Mouse (Mus musculus): Measurements from ENCODE around the gene Etfbkmt. TPM values are rescaled to one million over a fixed set of nuclear protein-coding genes. Genes with fewer than 3 reads are reported as not detected.

The Etfbkmt gene
- 11.5 and 13.5 TPM in 2 replicates for polyA plus RNA-seq (2015; fragmentation: Nextera tagmentation; extraction: Ambion mirVana)

GRCm38 (mm10) chr6:149139471-149139870, at the start of gene Etfbkmt:
Gene Etfbkmt, plus strand, starts transcription at chr6:149139849.
- Histone ChIP-seq H3K4me2 (no peak within 1 kb of the TSS), H3K27ac (no peak within 1 kb of the TSS)
- WGBS (ENCODE audit: insufficient replicate concordance), result 32% methylated on average over 1 of the region's 1 CpGs

GRCm38 (mm10) chr6:149092406-149092805, 47.2 kb upstream of the Etfbkmt start:
- ATAC-seq (ENCODE audit: low read depth), result no peak
- no peak overlapping the region for H3K9ac ChIP-seq
- H3K9me3 ChIP-seq (replicated peaks), result no peaks in the 10 kb centered on the region
- H3K4me1 ChIP-seq (replicated peaks), result peaks cover 2% of the 10 kb centered on the region; the same call in 1 of the 2 replicates
- H3K4me2 ChIP-seq, result no peak overlapping the region
- no peak for DNase-seq
- 77% methylated on average over 6 of the region's 6 CpGs for WGBS (ENCODE audit: insufficient replicate concordance)
- no peaks in the 10 kb centered on the region for H3K27me3 ChIP-seq
- H3K27ac ChIP-seq, result no peak overlapping the region
- H3K36me3 ChIP-seq, result no peaks in the 10 kb centered on the region
- H3K4me3 ChIP-seq (replicated peaks), result no peak overlapping the region

More at GRCm38 (mm10) chr6:149139471-149139870, at the start of gene Etfbkmt:
- peaks cover 31% of the 10 kb centered on the region for H3K4me1 ChIP-seq (replicated peaks)
- no peaks in the 10 kb centered on the region for H3K27me3 ChIP-seq
- H3K36me3 ChIP-seq, result peaks cover 7% of the 10 kb centered on the region
- no peak for DNase-seq
- ATAC-seq (ENCODE audit: low read depth), result no peak
- H3K4me3 ChIP-seq (replicated peaks), result no peak within 1 kb of the TSS
- H3K9ac ChIP-seq, result no peak within 1 kb of the TSS
- H3K9me3 ChIP-seq (replicated peaks), result no peaks in the 10 kb centered on the region

DNA sequence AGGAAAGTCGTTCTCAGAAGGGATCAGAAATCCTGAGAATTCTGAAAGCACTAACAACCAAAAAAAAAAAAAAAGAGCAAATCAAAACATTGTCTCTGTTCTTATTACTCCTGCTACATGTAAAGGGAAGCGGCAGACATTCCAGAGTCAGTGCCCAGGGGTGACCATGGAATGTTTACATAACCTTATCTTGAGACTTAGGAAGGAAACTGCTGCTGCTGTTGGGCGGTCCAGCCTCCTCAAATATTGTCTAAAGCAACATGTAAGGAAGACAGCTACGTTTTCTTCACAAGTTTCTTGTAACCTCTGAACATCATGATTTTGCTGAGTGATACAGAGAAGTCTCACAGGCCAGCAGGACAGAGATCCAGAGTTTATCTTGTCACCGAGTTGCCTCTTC, 46.2 kb upstream of the Etfbkmt start:
- DNase-seq (no peak), ATAC-seq (ENCODE audit: low read depth) (no peak)
- 26% methylated on average over 5 of the region's 5 CpGs for WGBS (ENCODE audit: insufficient replicate concordance)
- H3K4me1 ChIP-seq (replicated peaks), result peaks cover 2% of the 10 kb centered on the region; the same call in 1 of the 2 replicates
- no peak overlapping the region for H3K9ac ChIP-seq
- no peak overlapping the region for H3K27ac ChIP-seq
- H3K9me3 ChIP-seq (replicated peaks), result no peaks in the 10 kb centered on the region
- no peak overlapping the region for H3K4me3 ChIP-seq (replicated peaks)
- no peaks in the 10 kb centered on the region for H3K27me3 ChIP-seq
- no peak overlapping the region for H3K4me2 ChIP-seq
- no peaks in the 10 kb centered on the region for H3K36me3 ChIP-seq

DNA sequence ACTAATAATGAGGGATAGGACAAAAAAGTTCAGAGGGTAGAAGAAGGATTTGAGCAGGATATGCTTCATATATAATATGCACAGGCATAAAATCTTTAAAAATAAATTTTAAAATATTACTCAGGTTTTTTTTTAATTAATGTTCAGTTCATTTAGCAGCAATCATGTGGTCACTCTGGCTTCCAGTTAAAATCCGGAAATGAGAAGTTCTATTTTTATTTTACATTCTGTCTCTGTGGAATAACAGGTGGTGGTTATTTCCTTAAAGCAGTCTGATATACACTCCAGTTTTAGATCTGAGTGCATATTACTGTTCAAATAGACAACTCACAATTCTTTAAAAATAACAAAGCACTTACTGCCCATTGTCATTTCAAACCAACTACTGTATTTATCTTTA, 45.1 kb upstream of the Etfbkmt start:
- 33% methylated on average over 1 of the region's 1 CpGs for WGBS (ENCODE audit: insufficient replicate concordance)
- no peak overlapping the region for H3K4me3 ChIP-seq (replicated peaks)
- no peaks in the 10 kb centered on the region for H3K9me3 ChIP-seq (replicated peaks)
- H3K4me1 ChIP-seq (replicated peaks), result peaks cover 2% of the 10 kb centered on the region; the same call in 1 of the 2 replicates
- no peak overlapping the region for H3K9ac ChIP-seq
- no peak for DNase-seq
- no peak for ATAC-seq (ENCODE audit: low read depth)
- H3K4me2 ChIP-seq, result no peak overlapping the region
- H3K27ac ChIP-seq, result no peak overlapping the region
- peaks cover 4% of the 10 kb centered on the region for H3K27me3 ChIP-seq
- H3K36me3 ChIP-seq, result no peaks in the 10 kb centered on the region

DNA sequence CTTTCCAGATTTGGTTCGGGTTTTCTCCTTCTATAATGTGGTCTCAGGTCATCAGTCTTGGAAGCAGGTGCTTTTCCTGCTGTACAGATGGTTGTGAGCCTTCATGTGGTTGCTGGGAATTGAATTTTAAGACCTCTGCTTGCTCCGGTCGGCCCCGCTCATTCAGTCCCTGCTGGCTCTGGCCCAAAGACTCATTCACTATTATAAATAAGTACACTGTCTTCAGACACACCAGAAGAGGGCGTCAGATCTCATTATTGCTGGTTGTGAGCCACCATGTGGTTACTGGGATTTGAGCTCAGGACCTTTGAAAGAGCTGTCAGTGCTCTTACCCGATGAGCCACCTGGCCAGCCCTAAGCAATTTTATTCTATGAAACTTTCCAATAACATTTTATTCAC, 44.3 kb upstream of the Etfbkmt start:
- no peak for ATAC-seq (ENCODE audit: low read depth)
- Histone ChIP-seq H3K9ac (no peak overlapping the region), H3K4me1 (replicated peaks) (peaks cover 2% of the 10 kb centered on the region; the same call in 1 of the 2 replicates), H3K9me3 (replicated peaks) (no peaks in the 10 kb centered on the region), H3K27me3 (peaks cover 11% of the 10 kb centered on the region), H3K27ac (no peak overlapping the region), H3K4me3 (replicated peaks) (no peak overlapping the region), H3K4me2 (no peak overlapping the region), H3K36me3 (no peaks in the 10 kb centered on the region)
- DNase-seq, result no peak
- WGBS (ENCODE audit: insufficient replicate concordance), result 69% methylated on average over 6 of the region's 6 CpGs

- no peak overlapping the region for H3K9ac ChIP-seq
- no peaks in the 10 kb centered on the region for H3K36me3 ChIP-seq
- no peak overlapping the region for H3K4me3 ChIP-seq (replicated peaks)
- WGBS (ENCODE audit: insufficient replicate concordance), result 52% methylated on average over 2 of the region's 2 CpGs
- no peak overlapping the region for H3K4me2 ChIP-seq
- H3K4me1 ChIP-seq (replicated peaks), result peaks cover 2% of the 10 kb centered on the region; the same call in 1 of the 2 replicates
- DNase-seq (no peak), ATAC-seq (ENCODE audit: low read depth) (no peak)
- peaks cover 19% of the 10 kb centered on the region for H3K27me3 ChIP-seq
- H3K9me3 ChIP-seq (replicated peaks), result no peaks in the 10 kb centered on the region
- no peak overlapping the region for H3K27ac ChIP-seq
Observed at GRCm38 (mm10) chr6:149096233-149096632, 43.4 kb upstream of the Etfbkmt start.

GRCm38 (mm10) chr6:149097276-149097675, 42.4 kb upstream of the Etfbkmt start:
- no peaks in the 10 kb centered on the region for H3K9me3 ChIP-seq (replicated peaks)
- WGBS (ENCODE audit: insufficient replicate concordance), result 66% methylated on average over 1 of the region's 1 CpGs
- H3K4me3 ChIP-seq (replicated peaks), result no peak overlapping the region
- no peak overlapping the region for H3K4me2 ChIP-seq
- H3K27ac ChIP-seq, result no peak overlapping the region
- H3K4me1 ChIP-seq (replicated peaks), result peaks cover 2% of the 10 kb centered on the region; the same call in 1 of the 2 replicates
- no peaks in the 10 kb centered on the region for H3K36me3 ChIP-seq
- no peak for ATAC-seq (ENCODE audit: low read depth)
- no peak overlapping the region for H3K9ac ChIP-seq
- peaks cover 29% of the 10 kb centered on the region for H3K27me3 ChIP-seq
- DNase-seq, result no peak

- H3K27me3 ChIP-seq, result peaks cover 43% of the 10 kb centered on the region
- no peak overlapping the region for H3K4me3 ChIP-seq (replicated peaks)
- no peak overlapping the region for H3K4me2 ChIP-seq
Observed at GRCm38 (mm10) chr6:149098993-149099392, 40.7 kb upstream of the Etfbkmt start.

GRCm38 (mm10) chr6:149100174-149101075, 39.2 kb upstream of the Etfbkmt start:
- H3K27me3 ChIP-seq, result peaks cover 47% of the 10 kb centered on the region
- H3K4me2 ChIP-seq, result peak overlapping the region; percentile 67
- WGBS (ENCODE audit: insufficient replicate concordance), result 3% methylated on average over 52 of the region's 52 CpGs
- H3K27ac ChIP-seq, result peak overlapping the region; percentile 74
- peak overlapping the region; percentile 64 for H3K4me3 ChIP-seq (replicated peaks)
- H3K36me3 ChIP-seq, result no peaks in the 10 kb centered on the region
- DNase-seq (no peak), ATAC-seq (ENCODE audit: low read depth) (peak; percentile 52)
- H3K9ac ChIP-seq, result peak overlapping the region; percentile 74
- no peaks in the 10 kb centered on the region for H3K4me1 ChIP-seq (replicated peaks)
- no peaks in the 10 kb centered on the region for H3K9me3 ChIP-seq (replicated peaks)

More at GRCm38 (mm10) chr6:149098993-149099392, 40.7 kb upstream of the Etfbkmt start:
- Histone ChIP-seq H3K4me1 (replicated peaks) (0 out of 2 replicates have a peak, but pooled peaks cover 2% of the 10 kb centered on the region), H3K9me3 (replicated peaks) (no peaks in the 10 kb centered on the region), H3K27ac (no peak overlapping the region), H3K9ac (no peak overlapping the region), H3K36me3 (no peaks in the 10 kb centered on the region)
- ATAC-seq (ENCODE audit: low read depth), result no peak
- no peak for DNase-seq

DNA sequence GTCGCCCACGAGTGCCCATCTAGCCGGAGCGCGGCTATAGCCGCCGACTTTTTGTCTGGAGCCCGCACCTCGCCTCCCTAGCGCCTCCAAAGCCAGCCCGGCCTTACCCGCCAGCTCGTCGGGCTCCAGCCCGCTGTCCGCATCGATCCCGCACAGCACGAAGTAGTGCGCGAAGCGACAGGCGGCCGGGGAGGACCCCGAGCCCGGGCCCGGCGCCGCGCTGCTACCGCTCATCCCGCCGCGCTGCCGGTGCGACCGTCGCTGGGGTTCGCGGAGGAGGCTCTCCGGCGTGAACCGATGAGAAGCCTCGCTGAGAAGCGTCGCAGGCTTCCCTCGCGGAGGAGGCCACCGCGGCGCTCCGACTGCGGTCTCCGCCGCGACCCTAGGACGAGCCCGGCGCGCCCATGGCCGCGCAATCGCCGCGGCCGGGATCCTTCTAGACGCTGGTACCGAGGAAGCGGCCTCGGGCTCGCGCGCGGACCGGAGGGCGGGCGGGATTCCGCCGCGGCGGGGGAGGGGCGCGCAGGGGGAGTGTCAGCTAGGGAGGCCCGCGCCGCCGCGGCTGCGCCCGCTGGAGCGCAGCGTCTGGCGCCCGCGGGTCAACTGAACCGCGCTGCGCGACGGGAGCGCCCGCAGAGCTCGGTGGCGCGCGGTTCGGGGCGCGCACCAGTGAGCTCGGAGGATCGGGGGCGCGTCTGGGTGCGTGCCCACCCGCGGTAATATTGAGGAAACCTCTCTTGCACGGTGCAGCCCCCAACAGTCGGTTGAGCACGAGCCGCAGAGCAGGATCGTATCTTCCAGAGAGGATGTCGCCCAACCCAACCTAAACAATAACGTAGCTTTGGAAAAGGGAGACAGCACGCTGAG, 38.3 kb upstream of the Etfbkmt start, which contains the start of gene Dennd5b:
Gene Dennd5b (minus strand): TSS at position 605 of the 867 bp plus-strand sequence.
- WGBS (ENCODE audit: insufficient replicate concordance), result under 1% methylated on average over 124 of the region's 124 CpGs
- H3K27ac ChIP-seq, result peak within 1 kb of the TSS; percentile 74
- DNase-seq, result no peak
- H3K27me3 ChIP-seq, result peaks cover 47% of the 10 kb centered on the region
- ATAC-seq (ENCODE audit: low read depth), result peak; percentile 77
- H3K36me3 ChIP-seq, result no peaks in the 10 kb centered on the region
- no peaks in the 10 kb centered on the region for H3K4me1 ChIP-seq (replicated peaks)
- H3K4me3 ChIP-seq (replicated peaks), result peak within 1 kb of the TSS; percentile 64
- H3K9ac ChIP-seq, result peak within 1 kb of the TSS; percentile 74
- H3K4me2 ChIP-seq, result peak within 1 kb of the TSS; percentile 67
- H3K9me3 ChIP-seq (replicated peaks), result no peaks in the 10 kb centered on the region

DNA sequence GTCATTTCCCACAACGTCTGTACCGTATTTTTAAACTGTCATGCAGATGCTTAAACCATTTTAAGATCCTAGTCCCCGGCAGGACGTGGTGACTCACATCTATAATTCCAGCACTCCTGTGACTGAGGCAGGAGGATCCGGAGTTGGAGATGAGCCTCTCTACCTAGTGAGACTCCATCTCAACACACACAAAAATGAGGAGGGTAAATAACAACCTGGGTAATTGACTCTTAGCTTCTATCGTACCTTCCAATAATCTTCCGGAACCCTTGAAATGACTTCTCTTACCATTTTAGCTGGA, 37.8 kb upstream of the Etfbkmt start:
- Histone ChIP-seq H3K9me3 (replicated peaks) (no peaks in the 10 kb centered on the region), H3K4me3 (replicated peaks) (peak overlapping the region; percentile 64), H3K4me2 (peak overlapping the region; percentile 67), H3K9ac (peak overlapping the region; percentile 74), H3K4me1 (replicated peaks) (no peaks in the 10 kb centered on the region), H3K36me3 (no peaks in the 10 kb centered on the region), H3K27ac (peak overlapping the region; percentile 74; the same call in 1 of the 2 replicates), H3K27me3 (peaks cover 47% of the 10 kb centered on the region)
- no peak for ATAC-seq (ENCODE audit: low read depth)
- DNase-seq, result no peak
- 13% methylated on average over 7 of the region's 7 CpGs for WGBS (ENCODE audit: insufficient replicate concordance)
